Mouse (Mus musculus): ENCODE measurements around the gene Gys2. TPM values are rescaled to one million over a fixed set of nuclear protein-coding genes. Genes with fewer than 3 reads are reported as not detected.

Gene Gys2
- total RNA-seq, 2 experiments from 2014 or later = 0.23 TPM; not detected in 1

- DNase-seq (ENCODE audit: low spot score in 2 of 2) = no peak
These were observed 13.8 kb downstream of the Gys2 start for GRCm38 (mm10) chr6:142459017-142459678.

GRCm38 (mm10) chr6:142458010-142458409 is 14.9 kb downstream of the Gys2 start:
- DNase-seq (ENCODE audit: low spot score in 2 of 2) = no peak

GRCm38 (mm10) chr6:142455314-142455996 is 17.5 kb downstream of the Gys2 start:
- DNase-seq (ENCODE audit: low spot score in 2 of 2) = peak in 1 of 2 experiments; percentile 11

- no peak for DNase-seq (ENCODE audit: low spot score in 2 of 2)
These were observed 19.6 kb downstream of the Gys2 start for GRCm38 (mm10) chr6:142453311-142453710.

- DNase-seq (ENCODE audit: low spot score in 2 of 2) = no peak
These were observed 21.5 kb downstream of the Gys2 start for GRCm38 (mm10) chr6:142451381-142451780.

GRCm38 (mm10) chr6:142429072-142429471 is 43.8 kb downstream of the Gys2 start:
- DNase-seq (ENCODE audit: low spot score in 2 of 2) = no peak

GRCm38 (mm10) chr6:142424976-142425375 is 47.9 kb downstream of the Gys2 start:
- DNase-seq (ENCODE audit: low spot score in 2 of 2) = no peak

GRCm38 (mm10) chr6:142414597-142414996 is 58.3 kb downstream of the Gys2 start:
- no peak for DNase-seq (ENCODE audit: low spot score in 2 of 2)

GRCm38 (mm10) chr6:142413845-142414244 is 59.1 kb downstream of the Gys2 start:
- DNase-seq (ENCODE audit: low spot score in 2 of 2) = no peak

GRCm38 (mm10) chr6:142412906-142413491 is 59.9 kb downstream of the Gys2 start, which contains the start of gene Spx:
Spx (plus strand) TSS chr6:142413441.
- DNase-seq (ENCODE audit: low spot score in 2 of 2) = no peak

- no peak for DNase-seq (ENCODE audit: low spot score in 2 of 2)
These were observed 61.8 kb downstream of the Gys2 start for GRCm38 (mm10) chr6:142411140-142411539.

- DNase-seq (ENCODE audit: low spot score in 2 of 2) = no peak
These were observed 77.2 kb downstream of the Gys2 start for GRCm38 (mm10) chr6:142395756-142396155.

- peak; percentile 28 to 41 for DNase-seq (ENCODE audit: low spot score in 2 of 2)
These were observed 78.2 kb downstream of the Gys2 start for GRCm38 (mm10) chr6:142394669-142395068.

- no peak for DNase-seq (ENCODE audit: low spot score in 2 of 2)
These were observed 80.6 kb downstream of the Gys2 start for GRCm38 (mm10) chr6:142392312-142392711.

- DNase-seq (ENCODE audit: low spot score in 2 of 2) = no peak
These were observed 83.8 kb downstream of the Gys2 start for GRCm38 (mm10) chr6:142389101-142389500.

GRCm38 (mm10) chr6:142387755-142388271 is 85.1 kb downstream of the Gys2 start:
- no peak for DNase-seq (ENCODE audit: low spot score in 2 of 2)

- peak; percentile 99 for DNase-seq (ENCODE audit: low spot score in 2 of 2)
These were observed 85.7 kb downstream of the Gys2 start, which contains the start of the genes Recql and Golt1b for GRCm38 (mm10) chr6:142387011-142387754. Recql (minus strand) TSS chr6:142387087. Golt1b (plus strand) TSS chr6:142387221.

GRCm38 (mm10) chr6:142386285-142387010 is 86.5 kb downstream of the Gys2 start:
- DNase-seq (ENCODE audit: low spot score in 2 of 2) = no peak

- DNase-seq (ENCODE audit: low spot score in 2 of 2) = no peak
These were observed 88.4 kb downstream of the Gys2 start for GRCm38 (mm10) chr6:142384521-142384920.

GRCm38 (mm10) chr6:142381615-142382014 is 91.3 kb downstream of the Gys2 start:
- no peak for DNase-seq (ENCODE audit: low spot score in 2 of 2)

Measured in layer of hippocampus, postnatal 14 days (tissue).